Mouse (Mus musculus) adrenal gland (tissue): ENCODE measurements around the gene Slc12a1.

Source experiments
- intact Hi-C: fragments of 180-260 bp; cut with DNase I; formaldehyde crosslinking; loops from one replicate; pipeline ENCODE4 v1.15.1; 2025

Gene Slc12a1

DNA sequence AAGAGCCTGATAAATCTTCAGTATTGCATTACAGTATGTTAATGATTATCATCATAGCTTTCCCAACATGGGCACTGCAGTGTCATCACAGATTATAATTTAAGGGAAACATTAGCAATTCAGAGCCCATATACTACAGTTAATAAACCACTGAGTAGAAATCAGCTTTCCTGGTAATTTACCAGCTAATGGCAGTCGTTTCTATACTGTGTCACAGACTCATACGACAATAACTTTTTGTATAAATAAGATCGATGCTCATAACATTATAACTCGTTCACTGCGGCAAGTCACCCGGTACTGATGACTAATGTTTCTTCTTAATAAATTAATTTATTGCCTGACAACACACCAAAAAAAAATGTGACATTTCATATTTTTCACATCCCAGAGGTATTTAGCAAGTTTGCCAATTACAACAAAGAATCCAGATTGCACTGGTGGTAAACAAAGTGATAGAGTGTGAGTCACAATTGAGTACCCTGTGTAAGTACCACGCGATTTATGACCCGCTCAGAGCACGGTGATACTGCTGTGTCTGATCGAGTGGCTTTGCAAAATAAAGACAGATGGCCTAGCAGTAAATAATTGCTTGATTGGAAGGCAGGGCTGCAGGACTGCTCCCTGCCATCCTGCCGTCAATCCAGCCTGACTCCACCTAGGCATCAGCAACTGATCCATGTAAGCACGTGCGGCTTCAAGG is 56.7 kb downstream of the Slc12a1 start:
- intact Hi-C loops: no loop called here

DNA sequence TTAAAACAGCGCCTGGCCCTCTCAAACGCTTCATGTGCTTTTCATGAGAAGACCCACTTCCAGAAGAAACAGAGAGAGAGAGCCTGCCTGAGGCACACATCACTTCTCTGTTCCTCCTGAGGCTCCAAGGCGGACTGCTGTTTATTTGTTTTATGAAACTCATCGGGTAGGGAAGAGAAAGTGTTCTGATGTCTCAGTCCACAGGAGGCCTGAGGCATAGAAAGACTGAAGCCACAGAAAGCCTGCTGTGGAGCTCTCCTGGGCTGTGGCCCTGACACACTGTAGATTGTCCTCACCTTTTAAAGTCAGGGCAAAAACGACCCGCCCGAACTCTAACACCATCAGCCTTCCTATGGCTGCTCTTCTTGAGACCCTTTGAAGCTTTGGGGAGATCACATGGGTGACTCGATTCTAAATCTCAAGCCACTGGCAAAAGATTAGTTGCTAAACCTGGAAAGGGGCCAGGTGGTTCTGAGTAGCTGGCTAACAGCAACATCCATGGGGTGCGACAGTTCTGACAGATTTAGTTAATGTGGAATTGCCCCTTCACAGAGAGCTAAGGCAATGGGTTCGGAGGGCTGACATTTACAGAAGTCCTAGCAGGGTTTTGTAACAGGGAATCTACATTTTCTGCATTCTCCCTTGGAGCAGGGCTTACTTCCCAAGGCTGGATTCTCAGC is 59.7 kb downstream of the Slc12a1 start:
- intact Hi-C loops: loop anchor here (5.0 to 10.0 kb wide), 2 partner anchors 1115 to 1897 kb away; no protein-coding TSS in a partner anchor

DNA sequence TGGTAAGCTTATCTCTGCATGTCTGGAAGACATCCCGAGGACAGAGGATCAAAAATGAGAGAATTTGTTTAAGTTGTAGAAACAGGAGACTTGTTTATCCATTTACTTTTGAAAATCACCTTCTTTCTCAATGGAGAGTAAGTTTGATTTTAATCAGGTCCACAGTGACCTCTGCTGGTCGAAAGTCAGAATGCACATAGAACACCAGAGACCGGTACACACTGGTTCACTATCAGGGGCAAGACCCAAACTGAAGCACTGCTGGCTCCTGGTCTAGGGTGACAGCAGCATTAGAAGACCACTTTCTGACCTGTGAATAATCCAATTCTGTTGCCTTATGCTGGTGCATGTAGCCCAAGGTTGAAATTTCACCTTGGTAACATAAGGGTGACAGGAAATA is 62.3 kb downstream of the Slc12a1 start:
- intact Hi-C loops: loop anchor here (5.0 to 10.0 kb wide), 2 partner anchors 1117 to 1900 kb away; no protein-coding TSS in a partner anchor

DNA sequence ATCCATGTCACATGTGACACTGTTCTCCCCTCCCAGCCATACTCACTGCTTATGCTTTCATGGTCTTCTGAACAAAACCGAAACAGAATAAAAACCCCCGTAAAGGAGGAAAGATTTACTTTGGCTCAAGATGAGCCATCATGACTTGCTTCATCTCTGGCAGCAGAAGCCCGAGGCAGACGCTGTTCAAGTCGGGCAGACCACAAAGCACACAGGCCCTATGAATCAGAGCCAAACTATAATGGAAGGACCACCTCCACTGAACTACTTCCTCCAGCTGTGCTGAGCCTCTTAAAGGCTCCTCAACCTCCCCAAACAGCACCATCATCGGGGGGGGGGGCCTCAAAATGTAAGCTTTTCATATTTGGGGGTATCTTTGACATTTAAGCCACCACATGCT is 65.0 kb downstream of the Slc12a1 start:
- intact Hi-C loops: loop anchor here (10.0 kb wide), 1 partner anchor 1902 kb away; no protein-coding TSS in a partner anchor

DNA sequence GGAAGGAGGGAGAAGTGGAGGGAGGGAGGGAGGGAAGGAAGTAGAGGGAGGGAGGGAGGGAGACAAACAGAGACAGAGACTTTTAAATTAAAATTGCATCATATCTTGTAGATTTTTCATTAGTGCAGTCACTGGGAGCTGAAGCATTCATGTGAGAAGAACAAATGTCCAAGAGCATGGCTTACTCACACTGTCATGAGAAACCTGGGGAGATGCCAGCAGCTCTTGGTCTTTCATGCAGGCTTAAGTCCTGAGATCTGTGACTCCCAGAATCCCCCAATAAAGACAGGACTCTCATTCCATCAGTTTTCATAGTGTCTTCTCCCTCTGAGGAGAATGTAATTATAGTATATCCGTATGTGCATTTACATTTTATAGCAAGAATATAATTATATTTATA is 66.3 kb downstream of the Slc12a1 start:
- intact Hi-C loops: loop anchor here (10.0 kb wide), 1 partner anchor 1904 kb away; no protein-coding TSS in a partner anchor

DNA sequence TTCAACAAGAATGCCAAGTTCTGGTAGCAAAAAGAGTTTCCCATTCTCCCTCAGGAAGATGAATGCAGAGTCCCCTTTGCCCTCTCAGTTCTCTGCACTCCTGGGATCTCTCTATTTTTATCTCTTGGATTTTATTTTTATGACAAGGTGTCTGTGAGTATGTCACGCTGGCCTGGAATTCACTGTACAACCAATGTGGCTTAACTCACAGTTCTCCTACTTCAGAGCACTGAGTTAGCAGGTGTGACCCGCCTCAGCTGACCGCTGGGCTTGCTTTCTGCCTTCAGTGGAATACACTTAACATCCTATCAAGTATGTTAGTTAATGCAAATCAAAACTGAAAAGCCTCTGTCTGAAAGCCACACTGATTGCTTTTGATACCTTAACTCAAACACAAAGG is 67.0 kb downstream of the Slc12a1 start:
- intact Hi-C loops: loop anchor here (10.0 kb wide), 1 partner anchor 1904 kb away; no protein-coding TSS in a partner anchor

DNA sequence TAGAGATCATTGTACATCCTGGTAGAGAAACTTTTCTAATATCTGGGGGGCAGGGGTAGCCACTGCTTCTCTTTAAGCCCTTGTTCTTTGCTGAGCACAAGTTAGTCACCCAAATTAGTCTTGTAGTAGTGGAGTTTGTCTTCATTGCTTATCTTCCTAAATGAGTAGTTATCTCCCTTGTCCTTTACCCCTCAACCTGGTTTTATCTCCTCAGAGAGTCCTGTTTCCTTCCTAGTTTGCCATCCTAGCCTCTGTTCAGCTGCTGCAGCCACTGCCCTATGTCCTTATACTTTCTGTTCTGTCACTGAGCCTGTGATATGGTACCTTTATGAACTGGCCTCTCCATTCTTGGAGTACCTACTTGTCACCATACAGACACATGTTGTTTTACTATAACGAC is 69.4 kb downstream of the Slc12a1 start:
- intact Hi-C loops: no loop called here

DNA sequence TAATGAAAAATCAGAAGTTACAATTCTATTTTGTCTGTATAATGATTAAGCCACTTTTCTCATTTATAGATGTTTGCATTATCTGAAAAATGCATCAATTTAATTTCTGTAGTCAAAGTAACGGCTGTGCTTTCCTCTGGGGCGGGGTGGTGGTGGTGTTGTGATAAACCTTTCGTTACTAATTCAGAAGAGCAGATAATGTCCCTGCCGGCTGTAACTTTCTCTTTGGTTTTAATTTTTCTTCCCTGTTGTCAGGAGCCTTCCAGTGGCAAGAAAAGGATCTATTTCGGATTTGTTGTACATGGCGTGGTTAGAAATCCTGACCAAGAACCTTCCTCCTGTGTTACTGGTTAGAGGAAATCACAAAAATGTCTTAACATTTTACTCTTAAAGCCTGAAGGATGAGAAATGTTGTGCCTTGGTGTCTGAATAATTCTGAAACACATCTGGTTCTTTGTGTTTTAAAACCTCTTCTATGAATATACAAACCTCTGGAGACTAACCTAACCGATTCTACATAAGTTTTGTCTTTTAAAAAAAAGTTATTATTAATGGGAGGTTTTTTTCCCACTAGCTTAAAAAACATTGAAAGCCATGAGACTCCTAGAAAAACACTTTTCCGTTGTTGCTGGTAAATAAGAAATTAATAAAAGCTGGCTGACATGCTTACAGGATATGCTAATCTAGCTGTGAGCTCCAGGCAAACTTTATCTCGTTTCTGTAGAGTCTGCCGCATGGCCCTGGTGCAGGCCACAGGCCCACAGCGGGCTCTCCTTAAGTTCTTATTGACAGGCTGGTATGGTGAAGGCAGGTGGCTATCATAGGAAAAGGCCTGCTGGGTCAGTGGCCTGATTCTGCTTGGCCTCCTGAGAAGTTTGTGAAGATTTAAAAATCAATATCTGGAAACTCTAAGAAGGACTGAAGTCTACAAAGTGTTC is 76.4 kb downstream of the Slc12a1 start:
- intact Hi-C loops: no loop called here

DNA sequence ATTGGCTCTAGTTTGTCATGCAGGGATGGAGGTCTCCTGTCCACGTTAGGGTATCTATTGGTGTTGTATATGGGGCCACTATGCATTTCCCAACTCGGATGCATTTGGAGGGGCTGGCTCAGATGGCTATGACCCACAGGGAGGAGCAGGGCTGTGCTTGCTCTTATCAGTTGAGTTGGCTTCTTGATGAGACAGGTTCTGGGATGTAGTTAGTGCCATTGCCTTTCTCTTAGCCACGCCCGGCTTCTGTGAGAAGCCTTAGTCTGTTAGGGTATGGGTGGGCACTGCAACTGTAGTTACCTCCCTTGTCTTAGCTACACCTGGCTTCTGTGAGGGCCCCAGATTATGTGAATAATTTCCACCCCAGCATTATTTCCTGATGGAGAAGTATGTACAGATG is 79.9 kb downstream of the Slc12a1 start:
- intact Hi-C loops: no loop called here

DNA sequence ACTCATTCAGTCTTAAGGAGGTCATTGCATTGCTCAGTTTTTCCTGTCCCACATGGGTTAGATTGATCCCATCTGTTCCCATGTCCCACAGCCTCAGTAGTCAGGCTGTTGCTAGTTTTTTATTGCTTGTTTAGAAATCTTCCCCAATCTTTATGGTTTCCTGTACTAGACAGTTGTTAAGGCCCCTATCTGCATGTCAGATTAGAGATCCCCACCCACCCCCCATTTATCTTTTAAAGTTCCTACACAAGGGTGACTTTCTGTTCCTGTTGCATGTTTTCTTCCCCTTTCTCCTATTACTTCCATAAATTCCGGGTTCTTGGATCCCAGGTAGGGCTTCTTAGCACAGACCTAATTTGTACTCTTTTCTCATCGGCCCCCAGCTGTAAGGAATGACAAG is 81.2 kb downstream of the Slc12a1 start:
- intact Hi-C loops: no loop called here

DNA sequence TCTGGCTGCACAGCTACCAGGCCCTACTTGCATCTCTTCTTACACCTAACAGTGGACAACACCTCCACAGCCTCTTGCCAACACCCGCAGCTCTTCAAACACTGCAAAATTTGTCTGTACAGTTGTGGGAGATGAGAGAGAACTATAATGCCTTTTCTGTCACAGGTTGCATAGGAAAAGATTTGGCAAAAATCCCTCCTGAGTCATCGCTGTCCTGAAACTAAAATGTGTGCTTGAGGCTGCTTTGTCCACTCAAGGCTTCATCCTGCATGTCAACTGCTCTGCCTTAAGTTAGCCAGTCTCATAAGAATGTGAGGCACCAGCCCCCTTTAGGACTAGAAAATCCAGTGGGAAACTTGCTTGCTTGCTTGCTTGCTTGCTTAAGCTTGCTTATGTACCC is 81.7 kb downstream of the Slc12a1 start:
- intact Hi-C loops: no loop called here

DNA sequence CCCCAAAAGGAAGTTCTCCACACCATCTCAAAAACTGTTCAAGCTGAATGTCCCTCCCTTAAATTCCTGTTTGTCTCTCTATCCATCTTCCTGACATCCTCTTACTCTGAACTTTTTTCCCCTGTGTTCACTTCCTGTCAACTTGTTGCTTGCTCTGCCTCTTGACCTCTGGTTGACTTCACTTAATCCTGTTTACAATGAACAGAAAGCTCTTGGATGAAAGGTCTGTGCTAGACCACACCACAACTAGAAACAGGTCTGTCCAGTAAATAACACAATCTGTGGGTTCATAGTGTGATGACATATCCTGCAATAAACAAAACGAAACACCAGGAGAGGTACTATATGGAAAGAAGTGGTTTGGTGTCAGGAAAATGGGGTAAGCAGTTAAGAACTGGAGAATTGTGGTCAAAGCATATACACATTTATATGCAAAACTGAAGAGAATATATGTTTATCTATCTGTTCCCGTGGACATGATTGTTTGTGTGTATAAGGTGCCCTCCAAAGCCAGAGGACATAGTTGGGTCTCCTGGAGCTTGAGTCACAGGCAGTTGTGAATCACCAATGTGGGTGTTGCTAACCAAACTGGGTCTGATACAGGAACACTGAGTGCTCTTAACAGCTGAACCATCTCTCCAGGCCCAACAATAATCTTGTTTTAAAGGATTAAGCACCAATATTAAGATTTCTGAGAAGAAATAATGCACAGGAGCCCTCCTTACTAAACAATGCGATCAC is 93.4 kb downstream of the Slc12a1 start:
- intact Hi-C loops: no loop called here

DNA sequence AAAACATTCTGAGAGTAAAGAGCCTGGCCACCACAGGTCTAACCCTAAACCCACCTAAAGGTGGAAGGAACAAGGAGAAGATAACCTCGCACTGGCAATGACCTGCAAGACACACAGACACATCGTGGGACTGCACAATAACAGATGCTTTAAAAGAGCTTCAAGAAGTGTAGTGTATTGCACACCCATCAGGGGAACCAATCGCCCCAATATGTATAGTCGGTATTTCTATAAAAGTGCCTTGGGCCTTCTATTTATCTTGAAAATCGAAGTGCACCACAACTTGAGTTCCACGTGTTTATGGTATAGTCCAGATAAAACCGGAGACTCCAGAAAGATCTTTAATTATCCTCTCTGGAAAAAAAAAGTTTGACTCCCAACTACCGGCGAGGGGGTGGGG is 94.4 kb downstream of the Slc12a1 start:
- intact Hi-C loops: no loop called here

DNA sequence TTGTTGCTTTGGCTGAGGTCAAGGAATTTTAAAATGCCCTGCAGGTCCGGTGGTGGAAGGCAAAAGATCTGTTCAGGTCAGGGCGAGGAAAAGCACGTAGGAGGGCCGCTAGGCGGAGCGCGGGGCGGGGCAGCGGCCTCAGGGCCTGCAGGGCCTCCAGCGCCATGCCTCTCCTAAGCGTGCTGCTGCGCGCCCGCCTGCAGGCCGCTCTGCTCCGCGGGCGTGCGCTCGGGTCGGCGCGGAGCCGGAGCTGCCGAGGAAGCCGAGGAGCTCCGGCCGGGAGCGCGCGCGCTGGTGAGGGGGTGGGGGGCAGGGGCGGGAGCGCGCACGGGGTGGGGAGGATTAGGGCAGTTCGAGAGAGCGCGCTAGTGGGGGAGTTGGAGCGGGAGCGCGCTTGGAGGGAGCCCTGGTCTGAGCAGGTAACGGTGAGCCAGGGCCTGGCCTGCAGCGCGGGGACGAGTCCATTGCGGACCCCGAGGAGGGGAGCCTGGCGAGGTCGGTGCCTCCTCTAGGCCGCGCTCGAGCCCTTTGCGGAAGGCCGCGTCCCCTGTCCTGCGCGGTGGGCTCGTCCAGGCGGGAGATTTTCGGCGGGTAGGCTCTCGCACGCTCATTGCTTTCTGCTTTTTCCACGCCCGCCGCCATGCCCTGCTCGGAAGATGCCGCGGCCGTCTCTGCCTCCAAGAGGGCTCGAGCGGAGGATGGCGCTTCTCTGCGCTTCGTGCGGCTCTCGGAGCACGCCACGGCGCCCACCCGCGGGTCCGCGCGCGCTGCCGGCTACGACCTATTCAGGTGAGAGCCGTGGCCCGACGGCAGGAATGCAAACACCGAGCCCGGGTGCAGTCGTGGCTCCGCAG is 95.0 kb downstream of the Slc12a1 start, which contains the start of gene Dut:
TSS of gene Dut (plus strand) at position 83 of the 854 bp plus-strand sequence.
- intact Hi-C loops: no loop called here

DNA sequence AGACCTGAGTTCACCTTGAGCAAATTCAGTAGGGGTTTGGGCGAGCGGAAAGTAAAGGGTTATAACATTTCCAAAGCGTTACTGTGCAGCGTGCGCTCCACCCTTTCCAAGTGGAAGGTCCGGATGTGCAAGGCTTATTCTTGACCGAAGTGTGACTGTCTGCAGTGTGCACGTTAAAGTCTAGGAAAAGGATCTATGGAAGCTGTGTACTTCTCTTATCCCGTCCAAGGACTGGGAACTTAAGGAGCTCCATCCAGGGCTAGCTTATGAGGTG is 95.6 kb downstream of the Slc12a1 start:
- intact Hi-C loops: no loop called here

DNA sequence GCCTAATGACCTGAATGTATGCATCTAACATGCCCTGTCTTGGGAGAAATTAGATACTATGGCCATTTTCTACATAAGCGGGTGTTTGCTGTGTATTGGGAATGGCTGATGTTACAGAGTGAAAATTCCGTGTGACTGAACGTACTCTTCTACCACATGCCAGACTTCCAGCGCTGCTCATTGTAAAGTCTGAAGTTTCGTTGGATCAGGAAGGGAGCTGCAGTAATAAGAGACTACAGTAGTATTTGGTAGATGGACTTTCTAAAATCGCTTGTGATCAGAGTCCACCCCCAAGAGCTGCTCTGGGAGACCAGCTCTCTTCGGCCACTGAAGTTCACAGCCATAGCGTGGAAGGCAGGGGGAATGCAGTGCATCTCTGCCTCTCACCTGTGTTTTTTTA is 96.0 kb downstream of the Slc12a1 start:
- intact Hi-C loops: no loop called here

DNA sequence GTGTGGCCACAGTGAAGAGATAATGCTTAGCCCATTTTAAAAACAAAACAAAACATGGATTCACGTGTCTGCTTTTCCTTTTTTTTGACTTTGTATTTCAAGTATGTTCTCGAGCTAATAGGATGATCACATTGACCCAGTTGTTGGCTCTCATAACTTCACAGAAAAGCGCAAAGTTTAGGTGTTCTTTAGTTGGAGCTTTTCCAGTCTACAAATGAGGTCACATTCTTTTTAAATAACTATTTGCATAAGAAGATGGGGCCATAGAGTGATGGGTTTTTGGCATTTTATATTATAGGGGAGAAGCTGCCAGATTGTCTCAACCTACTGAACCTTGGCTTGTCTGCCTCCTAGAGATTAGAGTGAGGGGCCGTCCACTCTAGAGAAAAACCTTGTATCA is 97.0 kb downstream of the Slc12a1 start:
- intact Hi-C loops: no loop called here

DNA sequence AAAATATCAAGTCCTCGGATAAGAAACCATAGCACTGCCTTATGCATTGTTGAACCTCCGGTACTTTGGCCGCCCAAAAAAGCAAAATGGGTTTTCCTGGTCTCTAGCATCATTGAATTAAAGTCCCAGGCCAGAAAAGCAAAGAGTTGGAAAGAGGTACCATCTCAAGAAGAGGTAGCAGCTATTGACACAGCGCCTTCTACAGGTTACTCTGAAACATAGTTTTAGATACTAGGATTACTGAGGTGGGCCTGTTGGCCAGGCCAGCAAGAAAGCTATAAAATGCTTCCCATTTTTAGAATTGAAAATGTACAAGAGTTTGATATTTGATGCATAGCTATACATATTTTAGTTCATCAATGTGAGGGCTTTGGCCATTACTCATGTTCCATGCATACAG is 97.6 kb downstream of the Slc12a1 start:
- intact Hi-C loops: no loop called here

DNA sequence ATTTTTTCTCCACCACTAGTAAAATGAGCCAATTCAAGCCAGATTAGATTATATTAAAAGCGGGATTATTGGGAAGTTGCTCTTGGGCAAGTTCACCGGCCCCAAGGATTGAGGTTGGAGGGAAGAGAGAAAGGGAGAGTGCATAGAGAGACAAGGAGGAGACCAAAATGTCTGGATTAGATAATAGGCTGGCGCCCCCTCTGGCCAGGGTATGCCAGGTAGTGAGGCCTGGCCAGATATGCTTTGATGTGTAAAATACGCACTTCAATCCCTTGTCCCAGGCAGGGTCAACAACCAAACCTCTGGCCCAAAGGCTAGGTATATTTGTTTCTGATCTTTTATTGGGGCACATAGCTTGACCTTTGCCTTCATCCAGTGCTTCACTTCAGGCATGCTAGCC is 99.5 kb downstream of the Slc12a1 start:
- intact Hi-C loops: no loop called here

DNA sequence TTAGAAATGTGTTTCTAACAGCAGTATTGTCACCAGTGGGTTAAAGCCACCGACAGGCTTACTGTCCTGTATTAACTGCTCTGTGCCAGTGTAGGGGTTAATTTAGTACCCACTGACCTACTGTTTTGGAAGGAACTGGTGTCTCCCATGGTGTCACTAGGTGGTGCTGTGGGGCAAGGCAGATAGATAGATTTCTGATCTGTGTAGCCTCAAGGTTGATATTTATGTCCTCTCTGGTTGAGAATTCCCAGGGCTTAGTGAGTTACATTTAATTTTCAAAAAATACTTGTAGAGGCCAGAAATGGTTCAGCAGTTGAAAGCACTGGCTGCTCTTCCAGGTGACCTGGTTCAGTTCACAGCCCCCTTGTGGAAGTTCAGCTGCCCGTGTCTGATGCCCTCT is 100.0 kb downstream of the Slc12a1 start:
- intact Hi-C loops: no loop called here
